Mouse (Mus musculus): Measurements from ENCODE around the gene Smurf2. TPM values are rescaled to one million over a fixed set of nuclear protein-coding genes. Genes with fewer than 3 reads are reported as not detected.

The Smurf2 gene
- total RNA-seq, 2 experiments from 2014 or later = 35.4 to 41.0 TPM

GRCm38 (mm10) chr11:106911257-106911656 is 9.3 kb downstream of the Smurf2 start:
- DNase-seq (ENCODE audit: low spot score) = no peak
- intact Hi-C loops (cut with DNase I) = no loop called here

GRCm38 (mm10) chr11:106908016-106908415 is 12.5 kb downstream of the Smurf2 start:
- no peak for DNase-seq (ENCODE audit: low spot score)
- intact Hi-C loops (cut with DNase I) = loop anchor here (5.0 kb wide), 1 partner anchor 36 kb away; no protein-coding TSS in a partner anchor

GRCm38 (mm10) chr11:106907253-106907652 is 13.3 kb downstream of the Smurf2 start:
- DNase-seq (ENCODE audit: low spot score) = no peak
- intact Hi-C loops (cut with DNase I) = loop anchor here (5.0 kb wide), 1 partner anchor 35 kb away; no protein-coding TSS in a partner anchor

GRCm38 (mm10) chr11:106905707-106906106 is 14.8 kb downstream of the Smurf2 start:
- intact Hi-C loops (cut with DNase I) = loop anchor here (5.0 kb wide), 1 partner anchor 33 kb away; no protein-coding TSS in a partner anchor
- no peak for DNase-seq (ENCODE audit: low spot score)

- intact Hi-C loops (cut with DNase I) = no loop called here
- no peak for DNase-seq (ENCODE audit: low spot score)
Observed at GRCm38 (mm10) chr11:106899804-106900203, 20.7 kb downstream of the Smurf2 start.

GRCm38 (mm10) chr11:106896561-106897168 is 23.9 kb downstream of the Smurf2 start:
- intact Hi-C loops (cut with DNase I) = no loop called here
- no peak for DNase-seq (ENCODE audit: low spot score)

GRCm38 (mm10) chr11:106883656-106884055 is 36.9 kb downstream of the Smurf2 start:
- intact Hi-C loops (cut with DNase I) = no loop called here
- DNase-seq (ENCODE audit: low spot score) = no peak

- no peak for DNase-seq (ENCODE audit: low spot score)
- intact Hi-C loops (cut with DNase I) = loop anchor here (5.0 kb wide), 1 partner anchor 35 kb away; no protein-coding TSS in a partner anchor
Observed at GRCm38 (mm10) chr11:106872650-106873049, 47.9 kb downstream of the Smurf2 start.

- intact Hi-C loops (cut with DNase I) = loop anchor here (2.0 to 5.0 kb wide), 2 partner anchors 61 to 191 kb away; no protein-coding TSS in a partner anchor
- no peak for DNase-seq (ENCODE audit: low spot score)
Observed at GRCm38 (mm10) chr11:106851438-106851837, 69.1 kb downstream of the Smurf2 start.

GRCm38 (mm10) chr11:106842002-106842401 is 78.5 kb downstream of the Smurf2 start:
- intact Hi-C loops (cut with DNase I) = no loop called here
- DNase-seq (ENCODE audit: low spot score) = no peak

GRCm38 (mm10) chr11:106828079-106828478 is 92.4 kb downstream of the Smurf2 start:
- DNase-seq (ENCODE audit: low spot score) = no peak
- intact Hi-C loops (cut with DNase I) = no loop called here

GRCm38 (mm10) chr11:106824403-106824802 is 96.1 kb downstream of the Smurf2 start:
- DNase-seq (ENCODE audit: low spot score) = no peak
- intact Hi-C loops (cut with DNase I) = no loop called here

GRCm38 (mm10) chr11:106823741-106824140 is 96.8 kb downstream of the Smurf2 start:
- intact Hi-C loops (cut with DNase I) = no loop called here
- no peak for DNase-seq (ENCODE audit: low spot score)

GRCm38 (mm10) chr11:106822911-106823310 is 97.6 kb downstream of the Smurf2 start:
- no peak for DNase-seq (ENCODE audit: low spot score)
- intact Hi-C loops (cut with DNase I) = no loop called here

- intact Hi-C loops (cut with DNase I) = no loop called here
Observed at GRCm38 (mm10) chr11:106822491-106822890, 98.0 kb downstream of the Smurf2 start.

GRCm38 (mm10) chr11:106821397-106821796 is 99.1 kb downstream of the Smurf2 start:
- no peak for DNase-seq (ENCODE audit: low spot score)
- intact Hi-C loops (cut with DNase I) = no loop called here

More at GRCm38 (mm10) chr11:106822491-106822890, 98.0 kb downstream of the Smurf2 start:
- DNase-seq (ENCODE audit: low spot score) = no peak

GRCm38 (mm10) chr11:106820972-106821371 is 99.5 kb downstream of the Smurf2 start:
- peak; percentile 53 for DNase-seq (ENCODE audit: low spot score)
- intact Hi-C loops (cut with DNase I) = no loop called here

- no peak for DNase-seq (ENCODE audit: low spot score)
- intact Hi-C loops (cut with DNase I) = no loop called here
Observed at GRCm38 (mm10) chr11:106820252-106820651, 100.3 kb downstream of the Smurf2 start.

- intact Hi-C loops (cut with DNase I) = no loop called here
- DNase-seq (ENCODE audit: low spot score) = no peak
Observed at GRCm38 (mm10) chr11:106819595-106819994, 100.9 kb downstream of the Smurf2 start.

GRCm38 (mm10) chr11:106818341-106818740 is 102.2 kb downstream of the Smurf2 start:
- intact Hi-C loops (cut with DNase I) = no loop called here
- no peak for DNase-seq (ENCODE audit: low spot score)

GRCm38 (mm10) chr11:106817808-106818207 is 102.7 kb downstream of the Smurf2 start:
- no peak for DNase-seq (ENCODE audit: low spot score)
- intact Hi-C loops (cut with DNase I) = no loop called here

GRCm38 (mm10) chr11:106817156-106817555 is 103.4 kb downstream of the Smurf2 start:
- no peak for DNase-seq (ENCODE audit: low spot score)
- intact Hi-C loops (cut with DNase I) = no loop called here

Data from heart, postnatal 25 days (tissue).